Mouse (Mus musculus): ENCODE measurements around the gene Abcd1.

Abcd1 gene

DNA sequence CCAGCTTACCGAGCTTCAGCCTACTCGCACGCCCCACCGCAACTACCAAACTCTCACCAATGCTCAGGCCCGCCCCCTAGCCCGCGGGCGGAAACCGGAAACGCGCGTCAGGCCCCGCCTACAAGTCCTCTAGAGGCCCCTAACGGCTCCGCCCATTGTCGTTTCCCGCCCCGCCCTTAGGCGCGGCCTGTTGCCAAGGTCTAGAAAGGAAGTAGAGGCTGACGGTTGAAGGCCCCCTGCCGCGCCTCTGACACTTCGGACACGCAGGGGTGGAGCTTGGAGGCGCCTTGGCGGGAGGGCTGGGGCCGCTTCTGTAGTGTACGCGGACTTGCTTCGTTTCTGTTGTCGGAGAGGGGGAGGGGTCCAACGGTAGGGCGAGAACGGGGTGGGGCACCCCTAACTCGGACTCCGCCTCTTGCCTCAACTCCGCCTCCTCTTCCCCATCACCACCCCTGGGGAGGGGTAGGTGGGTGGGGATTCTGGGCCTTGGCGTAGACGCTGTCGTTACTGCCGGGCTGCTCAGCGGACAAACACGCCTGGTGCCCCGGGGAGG lies at the start of gene Abcd1, which contains the start of gene Bcap31:
Gene Abcd1, plus strand, starts transcription at position 489 of the 553 bp plus-strand sequence.
Gene Bcap31, minus strand, starts transcription at position 67 of the 553 bp plus-strand sequence.
- peak; percentile 91 to 92 for DNase-seq (ENCODE audit: low spot score in 2 of 2)

DNA sequence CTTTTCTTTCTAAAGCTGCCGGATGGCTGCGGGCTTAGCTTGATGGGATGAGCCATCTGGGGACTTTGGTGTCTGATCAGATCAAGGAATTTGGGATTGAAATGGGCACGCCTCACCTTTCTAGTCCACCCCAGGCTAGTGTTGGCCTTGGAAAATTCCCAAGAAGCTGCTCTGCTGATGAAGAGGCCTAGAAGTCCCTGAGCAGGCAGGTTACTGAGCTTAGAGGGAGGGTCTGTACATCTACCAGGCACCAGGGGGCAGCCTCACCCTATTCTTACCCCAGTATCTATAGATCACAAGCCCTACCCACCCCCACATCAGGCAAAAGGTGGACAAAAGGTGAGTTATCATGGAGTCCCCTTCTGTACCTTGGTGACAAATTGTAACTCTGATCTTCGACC lies 44.4 kb upstream of the Abcd1 start:
- no peak for DNase-seq (ENCODE audit: low spot score in 2 of 2)

GRCm38 (mm10) chrX:73672879-73673618 lies 43.3 kb upstream of the Abcd1 start, which contains the start of gene Slc6a8:
Gene Slc6a8, plus strand, starts transcription at chrX:73673150.
- peak in 1 of 2 experiments; percentile 49 for DNase-seq (ENCODE audit: low spot score in 2 of 2)

- DNase-seq (ENCODE audit: low spot score in 2 of 2) = no peak
Measured at GRCm38 (mm10) chrX:73673619-73673967, 42.8 kb upstream of the Abcd1 start.

DNA sequence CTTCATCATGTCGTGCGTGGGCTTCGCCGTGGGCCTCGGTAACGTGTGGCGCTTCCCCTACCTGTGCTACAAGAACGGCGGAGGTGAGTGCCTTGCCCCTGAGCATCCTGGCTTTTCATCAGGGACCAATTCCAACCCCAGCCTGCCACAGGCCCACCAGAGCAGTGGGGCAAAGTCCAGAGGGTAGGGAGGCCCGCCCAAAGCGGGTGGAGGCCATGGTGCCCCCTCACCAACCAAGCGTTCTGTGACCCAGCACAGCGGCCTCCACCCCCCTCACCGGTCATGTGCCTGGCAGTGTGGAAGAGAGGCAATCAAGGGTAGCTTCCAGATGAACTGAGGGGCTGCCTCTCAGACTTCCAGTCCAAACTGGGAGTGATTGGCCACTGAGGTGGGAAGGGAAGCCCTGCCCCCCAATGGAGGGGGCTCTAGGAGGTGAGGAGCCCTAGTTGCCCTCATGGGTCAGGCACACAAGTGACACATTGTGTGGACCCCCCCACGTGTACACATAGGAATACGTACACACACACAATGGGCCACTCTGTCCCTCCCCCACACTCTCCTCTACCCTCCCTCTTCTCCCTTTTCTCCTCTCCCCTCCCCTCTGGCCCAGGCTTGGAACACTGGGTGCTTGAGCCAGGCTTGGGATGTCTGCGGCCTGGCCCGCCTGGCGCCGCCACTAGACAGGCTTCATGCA lies 42.3 kb upstream of the Abcd1 start:
- DNase-seq (ENCODE audit: low spot score in 2 of 2) = peak in 1 of 2 experiments; percentile 24

GRCm38 (mm10) chrX:73675231-73675630 lies 41.2 kb upstream of the Abcd1 start:
- DNase-seq (ENCODE audit: low spot score in 2 of 2) = no peak

DNA sequence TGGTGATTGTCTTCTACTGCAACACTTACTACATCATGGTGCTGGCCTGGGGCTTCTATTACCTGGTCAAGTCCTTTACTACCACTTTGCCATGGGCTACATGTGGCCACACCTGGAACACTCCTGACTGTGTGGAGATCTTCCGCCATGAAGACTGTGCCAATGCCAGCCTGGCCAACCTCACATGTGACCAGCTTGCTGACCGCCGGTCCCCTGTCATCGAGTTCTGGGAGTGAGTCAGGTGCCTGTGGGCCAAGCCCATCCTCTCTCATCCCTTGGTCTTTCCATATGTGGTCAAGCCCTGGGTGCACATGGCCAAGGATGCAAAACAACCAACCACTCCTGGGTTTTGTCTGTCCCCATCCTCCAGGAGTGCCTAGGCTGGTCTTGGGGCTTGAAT lies 39.7 kb upstream of the Abcd1 start:
- no peak for DNase-seq (ENCODE audit: low spot score in 2 of 2)

GRCm38 (mm10) chrX:73684156-73684555 lies 32.2 kb upstream of the Abcd1 start:
- DNase-seq (ENCODE audit: low spot score in 2 of 2) = no peak

GRCm38 (mm10) chrX:73684978-73685377 lies 31.4 kb upstream of the Abcd1 start:
- no peak for DNase-seq (ENCODE audit: low spot score in 2 of 2)

DNA sequence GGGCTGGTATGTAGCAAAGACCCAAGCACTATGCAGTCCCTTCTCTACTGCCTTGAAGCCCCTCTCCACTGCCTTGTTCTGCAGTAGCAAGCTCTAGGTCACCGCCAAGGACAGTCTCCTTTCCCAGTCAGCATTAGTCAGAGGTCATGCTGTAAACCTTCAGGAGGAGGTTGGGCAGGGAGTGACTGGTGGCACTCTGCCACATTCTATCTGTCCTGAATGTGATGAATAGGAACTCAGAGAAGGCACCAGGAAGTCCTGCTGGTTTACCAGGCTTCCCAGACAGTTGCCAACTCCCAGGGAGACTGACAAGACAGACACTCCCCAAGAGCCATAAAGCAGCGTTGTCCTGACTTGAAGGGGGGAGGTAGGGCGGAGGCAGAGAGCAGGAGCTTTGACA lies 30.8 kb upstream of the Abcd1 start:
- peak in 1 of 2 experiments; percentile 26 for DNase-seq (ENCODE audit: low spot score in 2 of 2)

DNA sequence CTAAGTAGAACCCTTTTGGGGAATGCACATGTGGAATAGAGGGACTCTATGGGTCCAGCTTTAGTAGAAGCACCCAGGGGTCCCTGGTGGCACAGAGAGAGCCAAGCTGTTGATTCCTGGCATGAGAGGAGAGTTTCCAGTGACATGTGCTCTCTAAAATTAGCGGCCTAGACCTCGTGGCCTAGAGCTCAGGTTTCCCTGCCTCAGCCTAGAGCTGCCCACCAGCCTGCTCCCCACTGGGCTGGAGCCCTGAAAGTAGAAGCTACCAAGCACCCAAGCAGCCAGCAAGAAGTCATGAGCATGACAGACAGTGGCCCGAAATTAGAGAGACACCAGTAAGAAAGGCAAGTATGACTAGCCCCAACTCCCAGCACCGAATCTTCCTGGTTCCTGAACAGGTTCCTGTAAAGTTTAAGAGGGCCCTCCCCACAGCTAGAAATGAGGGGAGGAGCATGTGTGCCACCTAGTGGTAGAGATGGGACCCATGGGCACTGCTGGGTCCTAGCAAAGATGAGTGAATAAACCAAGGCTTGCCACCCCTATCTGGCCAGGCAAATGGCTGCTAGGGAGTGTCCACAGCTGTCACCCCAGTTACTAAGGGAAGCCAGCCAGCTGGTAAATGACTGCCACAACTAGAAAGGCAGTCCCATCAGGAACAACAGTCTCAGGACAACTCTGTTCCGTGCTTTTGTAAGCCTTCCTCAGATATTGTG lies 25.3 kb upstream of the Abcd1 start:
- DNase-seq (ENCODE audit: low spot score in 2 of 2) = peak in 1 of 2 experiments; percentile 26

DNA sequence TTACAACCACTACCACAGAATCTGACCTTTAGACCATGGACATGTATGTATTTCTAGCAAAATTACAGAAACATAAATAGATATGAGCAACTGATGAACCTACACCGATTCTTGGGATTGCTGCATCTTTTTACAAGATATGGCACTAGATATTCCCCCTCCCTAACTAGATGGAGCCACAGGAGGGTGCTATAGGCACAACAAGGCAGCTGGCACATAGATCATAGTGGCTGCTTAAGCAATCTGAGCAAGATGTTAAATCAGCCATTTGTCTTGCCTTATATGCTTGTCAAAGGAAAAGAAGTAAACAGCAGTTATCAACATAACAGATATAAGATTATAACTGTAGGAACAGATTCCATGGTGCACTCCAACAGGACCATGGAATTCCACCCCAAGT lies 15.9 kb upstream of the Abcd1 start:
- DNase-seq (ENCODE audit: low spot score in 2 of 2) = no peak

GRCm38 (mm10) chrX:73715476-73716108 lies 805 bp upstream of the Abcd1 start:
- DNase-seq (ENCODE audit: low spot score in 2 of 2) = peak in 1 of 2 experiments; percentile 28

DNA sequence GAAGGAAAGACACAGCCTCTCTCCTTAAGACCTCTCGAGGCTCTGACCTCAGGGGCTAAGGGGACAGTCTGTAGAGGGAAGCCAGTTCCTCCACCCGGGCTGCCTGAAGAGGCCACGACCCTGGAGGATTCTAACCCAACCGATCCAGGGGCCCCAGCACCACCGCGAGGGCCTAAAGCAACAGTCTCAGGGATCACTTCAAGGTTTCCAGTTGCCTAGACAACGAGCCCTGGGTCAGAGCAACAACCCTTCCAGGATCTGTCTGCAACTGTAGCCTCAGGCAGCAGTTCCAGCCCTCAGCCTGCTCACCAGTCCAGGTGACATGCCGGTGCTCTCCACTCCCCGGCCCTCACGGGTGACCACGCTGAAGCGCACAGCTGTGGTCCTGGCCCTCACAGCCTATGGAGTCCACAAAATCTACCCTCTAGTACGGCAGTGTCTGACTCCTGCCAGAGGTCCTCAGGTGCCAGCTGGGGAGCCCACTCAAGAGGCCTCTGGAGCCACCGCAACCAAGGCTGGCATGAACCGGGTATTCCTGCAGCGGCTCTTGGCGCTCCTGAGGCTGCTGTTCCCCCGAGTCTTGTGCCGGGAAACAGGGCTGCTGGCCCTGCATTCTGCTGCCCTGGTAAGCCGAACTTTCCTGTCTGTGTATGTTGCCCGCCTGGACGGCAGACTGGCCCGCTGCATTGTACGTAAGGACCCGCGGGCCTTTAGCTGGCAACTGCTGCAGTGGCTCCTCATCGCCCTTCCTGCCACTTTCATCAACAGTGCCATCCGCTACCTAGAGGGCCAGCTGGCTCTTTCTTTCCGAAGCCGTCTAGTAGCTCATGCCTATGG lies 530 bp downstream of the Abcd1 start:
- DNase-seq (ENCODE audit: low spot score in 2 of 2) = peak in 1 of 2 experiments; percentile 18

DNA sequence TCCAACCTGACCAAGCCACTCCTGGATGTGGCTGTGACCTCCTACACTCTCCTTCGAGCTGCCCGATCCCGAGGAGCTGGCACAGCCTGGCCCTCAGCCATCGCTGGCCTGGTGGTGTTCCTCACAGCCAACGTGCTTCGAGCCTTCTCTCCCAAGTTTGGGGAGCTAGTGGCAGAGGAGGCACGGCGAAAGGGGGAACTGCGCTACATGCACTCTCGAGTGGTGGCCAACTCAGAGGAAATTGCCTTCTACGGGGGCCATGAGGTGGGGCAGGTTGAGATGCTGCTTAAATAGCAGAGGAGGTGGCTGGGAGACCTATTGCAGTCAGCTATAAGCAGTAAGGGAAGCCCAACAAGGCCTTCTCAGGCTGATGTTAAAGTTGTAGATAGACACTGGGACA lies 1.3 kb downstream of the Abcd1 start:
- DNase-seq (ENCODE audit: low spot score in 2 of 2) = no peak

GRCm38 (mm10) chrX:73718271-73718670 lies 1.9 kb downstream of the Abcd1 start:
- no peak for DNase-seq (ENCODE audit: low spot score in 2 of 2)

GRCm38 (mm10) chrX:73718686-73719362 lies 2.4 kb downstream of the Abcd1 start:
- peak; percentile 22 to 60 for DNase-seq (ENCODE audit: low spot score in 2 of 2)

DNA sequence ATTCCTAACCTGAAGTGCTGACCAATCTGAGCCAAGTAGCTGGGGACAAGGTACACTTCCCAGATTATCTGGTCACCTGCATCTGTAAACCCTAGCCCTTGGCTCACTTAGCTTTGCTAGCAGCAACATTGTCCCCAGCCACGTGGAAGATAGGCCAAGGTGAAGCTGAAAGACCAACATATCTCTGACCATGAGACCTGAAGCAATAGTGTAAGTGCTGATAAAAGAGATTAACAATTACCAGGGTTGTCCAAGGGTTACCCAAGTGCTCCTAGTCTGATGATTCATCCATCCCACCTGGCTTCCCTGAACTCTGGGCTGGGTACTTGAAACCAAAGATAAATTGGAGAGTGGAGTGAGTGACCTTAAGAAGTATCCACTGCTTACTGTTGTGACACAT lies 14.5 kb downstream of the Abcd1 start:
- DNase-seq (ENCODE audit: low spot score in 2 of 2) = no peak

- no peak for DNase-seq (ENCODE audit: low spot score in 2 of 2)
Measured at GRCm38 (mm10) chrX:73738155-73738554, 21.8 kb downstream of the Abcd1 start.

GRCm38 (mm10) chrX:73739151-73739550 lies 22.8 kb downstream of the Abcd1 start:
- DNase-seq (ENCODE audit: low spot score in 2 of 2) = no peak

Data from urinary bladder, postnatal 4 days (tissue).